Mouse (Mus musculus) limb, embryonic 14.5 days (tissue): Measurements from ENCODE around the gene Lrfn2. TPM values are rescaled to one million over a fixed set of nuclear protein-coding genes. Genes with fewer than 3 reads are reported as not detected.

Experiments used
- ATAC-seq: fragments of 200-750 bp; cut with Nextera tagmentation; 2 replicates; pipeline ENCODE4 v1.8.0; 2017; ENCODE audit warnings: low read depth, moderate number of reproducible peaks, moderate TSS enrichment; ENCODE audit not compliant: low FRiP score
- DNase-seq: peaks from one replicate; pipeline ENCODE4 v3.0.0-alpha.2; 2015; ENCODE audit warnings: low spot score
- H3K27ac ChIP-seq: fragments of 300-500 bp; sonication (generic); replicated peaks from 2 replicates; pipeline ENCODE4 v1.5.1; 2014; ENCODE audit warnings: low read depth, mild to moderate bottlenecking, low read length, moderate library complexity, mixed read lengths
- H3K27me3 ChIP-seq: fragments of 300-500 bp; sonication (generic); 2 replicates; pipeline ENCODE4 v1.6.1; 2014; ENCODE audit warnings: low read length, mixed read lengths; ENCODE audit not compliant: control insufficient read depth, insufficient read depth
- H3K36me3 ChIP-seq: fragments of 300-500 bp; sonication (generic); 2 replicates; pipeline ENCODE4 v1.6.1; 2014; ENCODE audit warnings: mild to moderate bottlenecking, low read length, moderate library complexity, mixed read lengths; ENCODE audit not compliant: control insufficient read depth, insufficient read depth
- H3K4me1 ChIP-seq: fragments of 300-500 bp; sonication (generic); 2 replicates; pipeline ENCODE4 v1.6.1; 2014; ENCODE audit warnings: antibody characterized with exemption, low read length, mixed read lengths; ENCODE audit not compliant: control insufficient read depth, insufficient read depth
- H3K4me2 ChIP-seq: fragments of 300-500 bp; sonication (generic); replicated peaks from 2 replicates; pipeline ENCODE4 v1.6.1; 2014; ENCODE audit warnings: low read depth, mild to moderate bottlenecking, low read length, moderate library complexity; ENCODE audit not compliant: severe bottlenecking
- H3K4me3 ChIP-seq: fragments of 300-500 bp; sonication (generic); replicated peaks from 2 replicates; pipeline ENCODE4 v1.5.1; 2014; ENCODE audit warnings: low read length
- H3K9ac ChIP-seq: fragments of 300-500 bp; sonication (generic); 2 replicates; pipeline ENCODE4 v1.6.1; 2014; ENCODE audit warnings: mild to moderate bottlenecking, low read depth, low read length, moderate library complexity; ENCODE audit not compliant: severe bottlenecking
- H3K9me3 ChIP-seq: fragments of 300-500 bp; sonication (generic); 2 replicates; pipeline ENCODE4 v1.6.1; 2016; ENCODE audit warnings: low read length; ENCODE audit not compliant: control insufficient read depth
- POLR2A ChIP-seq: fragments of 200-500 bp; IDR thresholded peaks from 2 replicates; pipeline ENCODE4 v1.8.0; 2012; ENCODE audit warnings: inconsistent platforms, mild to moderate bottlenecking, moderate library complexity, borderline replicate concordance; ENCODE audit not compliant: insufficient read depth, insufficient read length; ENCODE audit errors: extremely low read depth
- WGBS: fragments of 180-500 bp; shearing (Covaris S2); extraction: QIAGEN DNeasy Blood & Tissue Kit; methylation state at CpG from one replicate; pipeline ENCODE4 v1.1.7; 2014; 5-methylcytosine and 5-hydroxymethylcytosine counted together
- polyA plus RNA-seq, 2 experiments: library from polyadenylated mRNA; depleted of rRNA in 1 of 2; stranded (reverse) in 1 of 2; unstranded in 1 of 2; fragments of >200 nt; fragmentation: Nextera tagmentation in 1 of 2; extraction: Ambion mirVana in 1 of 2; gene quantifications; 2 replicates each; pipeline versions ENCODE4 v1.2.1 to v1.2.3; 2012 to 2014

Gene Lrfn2
- polyA plus RNA-seq, 2 experiments, result 0.96 to 1.4 TPM

GRCm38 (mm10) chr17:49063789-49064188, 131.6 kb downstream of the Lrfn2 start:
- Histone ChIP-seq H3K9me3 (no peaks in the 10 kb centered on the region), H3K36me3 (no peaks in the 10 kb centered on the region), H3K4me1 (no peaks in the 10 kb centered on the region), H3K27me3 (no peaks in the 10 kb centered on the region), H3K4me3 (no peak overlapping the region), H3K4me2 (no peak overlapping the region), H3K27ac (no peak overlapping the region), H3K9ac (no peak overlapping the region)
- TF ChIP-seq POLR2A, result no peak
- ATAC-seq (no peak), DNase-seq (no peak)
- WGBS, result 53% methylated on average over 3 of the region's 3 CpGs

GRCm38 (mm10) chr17:49064526-49064925, 132.3 kb downstream of the Lrfn2 start:
- no peak overlapping the region for H3K9ac ChIP-seq
- ATAC-seq (no peak), DNase-seq (no peak)
- 82% methylated on average over 8 of the region's 8 CpGs for WGBS
- TF ChIP-seq POLR2A, result no peak
- H3K4me3 ChIP-seq, result no peak overlapping the region
- H3K27ac ChIP-seq, result no peak overlapping the region
- H3K27me3 ChIP-seq, result no peaks in the 10 kb centered on the region
- H3K4me2 ChIP-seq, result no peak overlapping the region
- H3K4me1 ChIP-seq, result no peaks in the 10 kb centered on the region
- H3K36me3 ChIP-seq, result no peaks in the 10 kb centered on the region
- H3K9me3 ChIP-seq, result no peaks in the 10 kb centered on the region

- Histone ChIP-seq H3K9ac (no peak overlapping the region), H3K4me2 (no peak overlapping the region), H3K4me3 (no peak overlapping the region), H3K27me3 (no peaks in the 10 kb centered on the region), H3K27ac (no peak overlapping the region), H3K4me1 (no peaks in the 10 kb centered on the region), H3K36me3 (no peaks in the 10 kb centered on the region), H3K9me3 (no peaks in the 10 kb centered on the region)
- 87% methylated on average over 3 of the region's 3 CpGs for WGBS
- ATAC-seq, result no peak
- no peak for DNase-seq
- no peak for TF ChIP-seq POLR2A
Measured at GRCm38 (mm10) chr17:49065050-49065449, 132.9 kb downstream of the Lrfn2 start.

- Histone ChIP-seq H3K9ac (no peak overlapping the region), H3K27ac (no peak overlapping the region), H3K4me2 (no peak overlapping the region), H3K27me3 (no peaks in the 10 kb centered on the region), H3K4me3 (no peak overlapping the region), H3K9me3 (no peaks in the 10 kb centered on the region), H3K36me3 (no peaks in the 10 kb centered on the region), H3K4me1 (no peaks in the 10 kb centered on the region)
- ATAC-seq (no peak), DNase-seq (no peak)
- 70% methylated on average over 6 of the region's 6 CpGs for WGBS
- TF ChIP-seq POLR2A, result no peak
Measured at GRCm38 (mm10) chr17:49066748-49067147, 134.6 kb downstream of the Lrfn2 start.

- no peaks in the 10 kb centered on the region for H3K4me1 ChIP-seq
- H3K4me2 ChIP-seq, result no peak overlapping the region
- no peaks in the 10 kb centered on the region for H3K36me3 ChIP-seq
- no peak for TF ChIP-seq POLR2A
- H3K4me3 ChIP-seq, result no peak overlapping the region
- ATAC-seq (no peak), DNase-seq (no peak)
- H3K27me3 ChIP-seq, result no peaks in the 10 kb centered on the region
- no peaks in the 10 kb centered on the region for H3K9me3 ChIP-seq
- H3K27ac ChIP-seq, result no peak overlapping the region
- WGBS, result 31% methylated on average over 2 of the region's 2 CpGs
- H3K9ac ChIP-seq, result no peak overlapping the region
Measured at GRCm38 (mm10) chr17:49078168-49078567, 146.0 kb downstream of the Lrfn2 start.

- ATAC-seq (no peak), DNase-seq (no peak)
- H3K9me3 ChIP-seq, result no peaks in the 10 kb centered on the region
- H3K27ac ChIP-seq, result no peak overlapping the region
- H3K4me1 ChIP-seq, result no peaks in the 10 kb centered on the region
- H3K27me3 ChIP-seq, result no peaks in the 10 kb centered on the region
- H3K4me3 ChIP-seq, result no peak overlapping the region
- no peak overlapping the region for H3K9ac ChIP-seq
- no peak for TF ChIP-seq POLR2A
- no peak overlapping the region for H3K4me2 ChIP-seq
- no peaks in the 10 kb centered on the region for H3K36me3 ChIP-seq
- WGBS, result 60% methylated on average over 2 of the region's 2 CpGs
Measured at GRCm38 (mm10) chr17:49079647-49080046, 147.5 kb downstream of the Lrfn2 start.
